Mouse (Mus musculus) heart, embryonic 12.5 days (tissue): ENCODE results near the gene Brca2. TPM values are rescaled to one million over a fixed set of nuclear protein-coding genes. Genes with fewer than 3 reads are reported as not detected.

Source experiments
- ATAC-seq: fragments of 200-750 bp; cut with Nextera tagmentation; 2 replicates; pipeline ENCODE4 v1.8.0; 2017; ENCODE audit warnings: moderate TSS enrichment, moderate library complexity; ENCODE audit not compliant: insufficient number of reproducible peaks, low FRiP score
- H3K27ac ChIP-seq: fragments of 300-500 bp; sonication (generic); 2 replicates; pipeline ENCODE4 v1.5.1; 2016; ENCODE audit warnings: mild to moderate bottlenecking, moderate library complexity; ENCODE audit not compliant: poor library complexity, severe bottlenecking
- H3K27me3 ChIP-seq: fragments of 300-500 bp; sonication (generic); replicated peaks from 2 replicates; pipeline ENCODE4 v1.6.1; 2016; ENCODE audit warnings: mild to moderate bottlenecking, moderate library complexity
- H3K36me3 ChIP-seq: fragments of 300-500 bp; sonication (generic); 2 replicates; pipeline ENCODE4 v1.6.1; 2016; ENCODE audit warnings: mild to moderate bottlenecking, moderate library complexity
- H3K4me1 ChIP-seq: fragments of 300-500 bp; sonication (generic); replicated peaks from 2 replicates; pipeline ENCODE4 v1.6.1; 2016; ENCODE audit warnings: mild to moderate bottlenecking
- H3K4me2 ChIP-seq: fragments of 300-500 bp; sonication (generic); 2 replicates; pipeline ENCODE4 v1.6.1; 2016; ENCODE audit warnings: mild to moderate bottlenecking, moderate library complexity
- H3K4me3 ChIP-seq: fragments of 300-500 bp; sonication (generic); 2 replicates; pipeline ENCODE4 v1.5.1; 2016; ENCODE audit warnings: mild to moderate bottlenecking
- H3K9ac ChIP-seq: fragments of 300-500 bp; sonication (generic); 2 replicates; pipeline ENCODE4 v1.6.1; 2016; ENCODE audit warnings: mild to moderate bottlenecking, moderate library complexity
- H3K9me3 ChIP-seq: fragments of 300-500 bp; sonication (generic); replicated peaks from 2 replicates; pipeline ENCODE4 v1.6.1; 2016; ENCODE audit warnings: mild to moderate bottlenecking, moderate library complexity
- WGBS: fragments of 180-500 bp; shearing (Covaris S2); methylation state at CpG from one replicate; pipeline ENCODE4 v1.1.7; 2016; 5-methylcytosine and 5-hydroxymethylcytosine counted together
- polyA plus RNA-seq: library from polyadenylated mRNA; unstranded; fragments of >200 nt; fragmentation: Nextera tagmentation; extraction: Ambion mirVana; gene quantifications from 2 replicates; pipeline ENCODE4 v1.2.1, GENCODE M21; 2016

The Brca2 gene
- polyA plus RNA-seq, 1 experiment from 2014 or later, result 15.9 TPM

DNA sequence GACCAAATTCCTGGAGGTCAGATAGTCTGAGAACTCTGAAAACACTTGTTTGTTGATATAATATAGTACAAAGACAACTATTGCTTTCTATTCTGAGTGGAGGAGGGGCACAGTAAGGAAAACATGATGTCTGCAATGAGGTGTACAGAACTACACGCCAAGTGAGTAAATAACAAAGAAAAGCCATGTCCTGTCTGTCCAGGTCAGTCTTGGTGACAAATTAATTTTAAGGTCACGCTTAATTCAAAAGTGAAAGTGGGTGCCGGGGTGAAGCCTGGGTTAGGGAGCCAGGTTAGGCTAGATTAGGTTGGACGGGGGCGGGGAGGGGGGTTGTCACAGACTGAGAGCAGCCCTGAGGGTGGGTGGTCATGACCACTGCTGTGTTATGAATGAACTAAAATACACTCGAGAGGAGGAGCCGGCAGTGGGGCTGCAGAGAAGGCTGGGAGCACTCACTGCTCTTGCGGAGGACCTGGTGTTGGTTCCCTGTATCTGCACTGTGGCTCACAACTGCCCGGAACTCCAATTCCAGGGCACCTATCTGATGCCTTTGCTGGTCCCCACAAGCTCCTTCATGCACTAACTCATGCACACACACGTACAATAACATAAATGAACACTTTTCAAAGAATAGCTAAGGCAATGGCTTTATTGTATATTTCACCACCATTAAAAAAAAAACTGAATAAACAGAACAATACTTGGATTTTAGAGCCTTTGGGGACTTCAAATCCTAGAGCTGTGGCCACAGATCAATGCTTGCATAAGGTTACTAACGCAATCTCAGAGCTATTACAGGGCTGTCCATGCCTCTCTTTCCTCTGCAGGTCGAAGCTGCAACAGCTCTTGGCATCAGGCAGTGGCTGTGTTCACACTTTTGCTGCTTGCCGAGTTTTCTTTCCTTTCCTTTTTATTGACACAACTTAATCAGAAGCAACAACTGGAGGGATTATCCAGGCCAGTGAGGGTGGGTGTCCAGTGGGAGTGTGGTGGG lies 77.2 kb downstream of the Brca2 start:
- Histone ChIP-seq H3K4me2 (no peak overlapping the region), H3K4me3 (no peak overlapping the region), H3K4me1 (peaks cover 16% of the 10 kb centered on the region), H3K9me3 (no peaks in the 10 kb centered on the region), H3K36me3 (peaks cover 5% of the 10 kb centered on the region; the same call in 1 of the 2 replicates), H3K27me3 (peaks cover 14% of the 10 kb centered on the region), H3K9ac (no peak overlapping the region), H3K27ac (no peak overlapping the region)
- 71% methylated on average over 13 of the region's 13 CpGs for WGBS
- no peak for ATAC-seq

DNA sequence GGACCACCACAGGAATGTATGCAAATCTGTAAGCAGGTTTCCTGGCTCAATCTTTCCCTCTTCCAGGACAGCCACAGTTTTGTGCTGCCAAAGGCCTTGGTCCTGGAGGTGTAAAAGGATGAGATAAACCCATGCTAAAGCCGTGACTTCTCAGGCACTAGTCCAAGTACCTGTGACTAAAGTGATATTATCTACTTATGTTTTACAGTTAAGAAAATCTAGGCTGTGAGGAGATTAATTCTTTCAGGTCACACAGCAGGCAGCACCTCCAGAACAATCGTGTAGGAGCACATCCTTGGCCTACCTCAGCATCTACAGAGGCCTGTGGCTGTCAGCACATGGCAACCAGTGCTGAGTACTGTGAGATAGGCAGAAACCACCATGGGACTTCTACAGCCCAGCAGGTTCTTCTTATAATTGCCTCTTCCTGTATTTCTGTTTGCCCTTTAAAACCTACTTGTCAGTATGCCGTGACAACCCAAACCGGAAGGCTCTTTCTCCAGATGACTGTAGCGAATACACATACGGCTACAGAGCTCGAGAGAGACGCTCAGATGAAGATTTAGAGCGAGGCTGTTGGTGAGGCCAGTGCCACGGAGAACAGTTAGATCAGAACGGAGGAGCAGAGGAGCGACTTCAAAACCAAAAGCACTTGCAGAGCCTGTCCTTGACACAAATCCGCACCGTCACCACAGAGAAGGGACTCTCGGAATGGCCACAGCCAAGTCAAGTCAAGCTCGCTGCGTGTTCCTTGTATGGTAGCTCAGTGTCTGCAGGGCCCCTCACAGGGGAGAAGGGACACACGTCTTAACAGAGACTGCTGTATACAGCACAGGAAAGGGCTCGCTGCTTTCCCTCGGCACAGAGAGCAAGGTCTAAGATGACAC lies 78.4 kb downstream of the Brca2 start:
- no peak overlapping the region for H3K9ac ChIP-seq
- H3K9me3 ChIP-seq, result no peaks in the 10 kb centered on the region
- 70% methylated on average over 20 of the region's 20 CpGs for WGBS
- peaks cover 5% of the 10 kb centered on the region for H3K36me3 ChIP-seq
- H3K4me1 ChIP-seq, result peaks cover 12% of the 10 kb centered on the region
- no peak for ATAC-seq
- H3K4me2 ChIP-seq, result no peak overlapping the region
- H3K27me3 ChIP-seq, result 0 out of 2 replicates have a peak, but pooled peaks cover 9% of the 10 kb centered on the region
- no peak overlapping the region for H3K27ac ChIP-seq
- no peak overlapping the region for H3K4me3 ChIP-seq

DNA sequence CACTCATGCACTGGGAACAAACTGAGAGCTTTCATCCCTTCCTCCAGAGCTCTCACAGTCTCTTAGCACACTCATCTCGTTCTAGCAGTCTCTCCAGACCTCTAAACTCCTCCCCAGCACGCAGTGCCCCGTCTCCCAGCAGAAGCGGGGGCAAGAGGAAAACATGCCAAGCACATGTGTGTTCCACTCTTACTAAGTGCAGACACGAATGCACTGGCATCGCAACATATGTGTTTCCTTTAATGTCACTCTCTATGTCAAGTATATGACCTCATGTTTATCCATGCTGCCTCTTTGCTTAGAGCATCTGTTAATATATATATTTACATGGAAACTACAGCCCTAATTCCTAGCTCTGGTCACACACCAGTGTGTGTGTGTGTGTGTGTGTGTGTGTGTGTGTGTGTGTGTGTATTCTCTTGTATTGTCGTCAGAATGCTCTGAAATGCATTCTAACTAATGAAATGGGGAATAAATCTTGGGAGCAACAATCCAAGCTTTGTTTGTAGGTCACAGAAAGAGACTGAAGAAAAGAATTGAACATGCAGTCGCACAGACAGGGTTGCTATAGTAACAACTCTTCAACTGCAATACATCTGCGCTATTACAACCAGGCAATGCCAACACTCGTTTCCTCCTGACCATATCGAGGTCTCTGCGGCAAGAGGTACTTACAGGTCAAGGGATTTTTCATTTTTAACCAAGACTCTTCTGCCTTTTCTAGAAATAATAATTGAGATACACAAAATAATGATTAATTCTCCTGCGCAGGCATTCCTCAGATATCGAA lies 79.2 kb downstream of the Brca2 start:
- no peak overlapping the region for H3K9ac ChIP-seq
- 0 out of 2 replicates have a peak, but pooled peaks cover 3% of the 10 kb centered on the region for H3K9me3 ChIP-seq
- WGBS, result 85% methylated on average over 14 of the region's 14 CpGs
- H3K4me1 ChIP-seq, result peaks cover 12% of the 10 kb centered on the region
- no peak overlapping the region for H3K4me3 ChIP-seq
- no peak overlapping the region for H3K27ac ChIP-seq
- peaks cover 14% of the 10 kb centered on the region for H3K36me3 ChIP-seq
- H3K27me3 ChIP-seq, result 0 out of 2 replicates have a peak, but pooled peaks cover 3% of the 10 kb centered on the region
- ATAC-seq, result no peak
- H3K4me2 ChIP-seq, result no peak overlapping the region

DNA sequence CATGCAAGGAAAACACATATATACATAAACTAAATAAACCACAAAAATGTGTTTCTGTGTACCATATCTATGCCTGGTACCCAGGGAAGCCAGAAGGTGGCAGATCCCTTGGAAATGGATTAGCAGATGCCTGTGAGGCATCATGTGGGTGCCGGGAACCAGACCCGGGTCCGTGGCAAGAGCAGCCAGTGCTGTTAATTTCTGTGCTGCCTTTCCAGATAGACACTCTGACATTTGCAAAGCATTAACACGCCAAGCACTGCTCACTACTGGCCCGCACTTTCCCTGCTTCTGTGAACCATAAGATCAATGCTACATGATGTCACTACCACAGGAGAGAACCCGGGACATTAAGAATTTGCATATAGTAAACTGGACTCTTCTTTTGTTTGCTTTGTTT lies 83.7 kb downstream of the Brca2 start:
- Histone ChIP-seq H3K36me3 (peaks cover 36% of the 10 kb centered on the region), H3K4me3 (no peak overlapping the region), H3K27ac (no peak overlapping the region), H3K9ac (no peak overlapping the region), H3K9me3 (0 out of 2 replicates have a peak, but pooled peaks cover 3% of the 10 kb centered on the region), H3K4me2 (no peak overlapping the region), H3K27me3 (no peaks in the 10 kb centered on the region), H3K4me1 (no peaks in the 10 kb centered on the region)
- no peak for ATAC-seq
- 90% methylated on average over 6 of the region's 6 CpGs for WGBS

DNA sequence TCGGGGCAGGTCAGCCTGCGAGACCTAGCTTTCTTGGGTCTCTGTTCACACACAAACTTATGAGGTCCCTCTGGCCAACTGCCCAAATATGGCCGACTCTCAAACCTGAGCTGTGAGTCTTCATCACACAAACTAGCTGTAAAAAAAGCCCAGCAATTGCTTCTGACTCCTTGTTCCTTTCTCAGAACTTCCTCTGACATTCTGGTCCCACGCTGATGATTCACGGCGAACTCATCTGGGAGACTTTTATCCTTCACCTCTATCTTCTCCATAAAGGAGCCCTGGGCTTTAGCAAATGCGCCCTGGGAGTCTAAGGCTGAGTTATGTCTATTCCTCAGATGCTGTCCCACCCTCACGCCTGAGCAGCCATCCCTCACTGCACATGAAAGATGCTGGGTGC lies 85.2 kb downstream of the Brca2 start:
- H3K27ac ChIP-seq, result no peak overlapping the region
- 0 out of 2 replicates have a peak, but pooled peaks cover 3% of the 10 kb centered on the region for H3K9me3 ChIP-seq
- 91% methylated on average over 8 of the region's 8 CpGs for WGBS
- H3K27me3 ChIP-seq, result no peaks in the 10 kb centered on the region
- no peak overlapping the region for H3K4me3 ChIP-seq
- ATAC-seq, result no peak
- no peaks in the 10 kb centered on the region for H3K4me1 ChIP-seq
- H3K4me2 ChIP-seq, result no peak overlapping the region
- peaks cover 31% of the 10 kb centered on the region for H3K36me3 ChIP-seq
- no peak overlapping the region for H3K9ac ChIP-seq

DNA sequence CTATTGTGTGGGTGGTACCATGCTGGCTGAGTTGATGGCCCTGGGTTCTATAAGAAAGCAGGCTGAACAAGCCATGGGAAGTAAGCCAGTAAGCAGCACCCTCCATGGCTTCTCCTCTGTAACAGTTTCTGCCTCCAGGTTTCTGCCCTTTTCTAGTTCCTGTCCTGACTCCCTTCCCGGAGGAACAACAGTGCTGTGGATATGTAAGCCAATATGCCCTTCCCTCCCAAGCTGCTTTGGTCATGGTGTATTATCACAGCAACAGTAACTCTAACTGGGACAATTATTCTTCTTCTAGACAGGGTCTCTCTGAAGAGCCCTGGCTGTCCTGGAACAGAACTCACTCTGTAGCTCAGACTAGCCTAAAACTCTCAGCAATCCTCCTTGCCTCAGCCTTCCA lies 88.7 kb downstream of the Brca2 start:
- Histone ChIP-seq H3K4me3 (no peak overlapping the region), H3K4me1 (no peaks in the 10 kb centered on the region), H3K27ac (no peak overlapping the region), H3K9me3 (0 out of 2 replicates have a peak, but pooled peaks cover 2% of the 10 kb centered on the region), H3K36me3 (peaks cover 27% of the 10 kb centered on the region), H3K9ac (no peak overlapping the region), H3K27me3 (no peaks in the 10 kb centered on the region), H3K4me2 (no peak overlapping the region)
- WGBS, result 87% methylated on average over 1 of the region's 1 CpGs
- ATAC-seq, result no peak

DNA sequence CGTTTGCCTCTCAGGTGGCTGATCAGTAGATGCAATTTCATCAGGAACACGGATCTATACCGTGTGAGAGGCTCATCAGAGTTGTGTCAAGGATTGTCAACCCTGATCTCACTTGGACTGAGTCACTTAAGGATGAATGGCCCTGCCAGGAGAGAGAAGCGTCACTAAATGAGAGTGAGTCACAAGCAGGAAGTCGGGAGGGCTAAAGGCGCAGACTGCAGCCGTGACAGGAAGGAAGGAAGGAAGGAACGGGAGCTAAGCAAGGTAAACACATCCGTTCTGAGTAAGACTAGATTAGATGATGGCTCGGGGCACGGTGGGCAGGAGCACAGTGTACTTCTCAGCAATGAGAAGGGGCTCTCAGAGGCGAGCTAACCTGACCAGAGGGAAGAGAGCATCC lies 89.3 kb downstream of the Brca2 start:
- Histone ChIP-seq H3K9me3 (no peaks in the 10 kb centered on the region), H3K4me1 (no peaks in the 10 kb centered on the region), H3K27me3 (no peaks in the 10 kb centered on the region), H3K4me2 (0 out of 2 replicates have a peak overlapping the region, but pooled peaks have one; percentile 19), H3K36me3 (peaks cover 22% of the 10 kb centered on the region), H3K27ac (no peak overlapping the region), H3K9ac (no peak overlapping the region), H3K4me3 (no peak overlapping the region)
- 59% methylated on average over 12 of the region's 12 CpGs for WGBS
- ATAC-seq, result 0 out of 2 replicates have a peak, but pooled peaks have one; percentile 39

DNA sequence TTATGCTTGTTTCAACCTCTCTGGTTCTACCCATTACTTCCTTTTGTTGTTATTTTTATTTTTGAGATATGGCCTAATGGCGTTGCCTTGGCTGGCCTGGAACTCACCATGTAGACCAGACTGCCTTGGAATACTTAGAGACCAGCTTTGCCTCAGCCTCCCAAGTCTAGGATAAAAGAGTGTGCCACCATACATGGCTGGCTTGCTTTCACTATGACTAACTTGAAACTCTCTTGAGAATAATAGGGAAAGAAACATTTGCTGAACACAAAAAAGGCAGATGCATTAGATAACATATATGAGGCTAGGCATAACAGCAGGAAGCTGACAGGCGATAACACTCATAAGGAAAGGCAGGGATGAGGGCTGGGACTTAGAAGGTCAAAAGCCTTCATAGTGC lies 91.6 kb downstream of the Brca2 start:
- ATAC-seq, result no peak
- Histone ChIP-seq H3K27ac (no peak overlapping the region), H3K36me3 (peaks cover 7% of the 10 kb centered on the region), H3K9me3 (no peaks in the 10 kb centered on the region), H3K4me2 (no peak overlapping the region), H3K27me3 (no peaks in the 10 kb centered on the region), H3K4me3 (no peak overlapping the region), H3K4me1 (no peaks in the 10 kb centered on the region), H3K9ac (no peak overlapping the region)
- WGBS, result 68% methylated on average over 2 of the region's 2 CpGs

DNA sequence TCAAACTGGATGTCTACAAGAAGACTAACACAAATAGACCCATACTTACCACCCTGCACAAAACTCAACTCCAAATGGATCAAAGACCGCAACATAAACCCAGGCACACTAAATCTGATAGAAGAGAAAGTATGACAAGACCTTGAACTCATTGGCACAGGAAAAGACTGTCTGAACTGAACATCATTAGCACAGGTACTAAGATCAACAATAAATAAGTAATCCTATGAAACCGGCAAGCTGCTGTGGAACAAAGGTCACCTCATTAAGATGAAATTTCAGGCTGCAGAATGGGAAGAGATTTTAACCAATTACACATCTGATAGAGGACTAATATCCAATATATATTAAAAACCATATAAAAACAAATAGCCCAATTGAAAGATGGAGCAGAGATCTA lies 93.8 kb downstream of the Brca2 start:
- H3K4me3 ChIP-seq, result no peak overlapping the region
- no peaks in the 10 kb centered on the region for H3K27me3 ChIP-seq
- H3K9ac ChIP-seq, result no peak overlapping the region
- H3K9me3 ChIP-seq, result no peaks in the 10 kb centered on the region
- no peak for ATAC-seq
- 92% methylated on average over 2 of the region's 2 CpGs for WGBS
- H3K4me2 ChIP-seq, result no peak overlapping the region
- H3K27ac ChIP-seq, result no peak overlapping the region
- no peaks in the 10 kb centered on the region for H3K4me1 ChIP-seq
- H3K36me3 ChIP-seq, result 0 out of 2 replicates have a peak, but pooled peaks cover 2% of the 10 kb centered on the region

DNA sequence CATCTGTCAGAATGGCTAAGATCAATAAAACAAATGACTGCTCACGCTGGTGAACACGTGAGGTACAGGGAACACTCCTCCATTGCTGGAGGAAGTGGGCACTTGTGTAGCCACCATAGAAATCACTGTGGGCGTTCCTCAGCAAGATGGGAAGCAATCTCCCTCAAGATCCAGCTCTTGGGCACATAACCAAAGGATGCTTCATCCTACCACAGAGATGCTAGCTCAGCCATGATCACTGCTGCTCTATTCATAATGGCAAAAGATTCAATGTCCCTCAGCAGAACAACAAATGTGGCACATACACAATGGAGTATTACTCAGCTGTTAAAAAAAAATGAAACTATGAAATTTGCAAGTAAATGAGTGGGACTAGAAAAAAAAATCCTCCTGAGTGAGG lies 94.3 kb downstream of the Brca2 start:
- H3K4me1 ChIP-seq, result no peaks in the 10 kb centered on the region
- no peaks in the 10 kb centered on the region for H3K9me3 ChIP-seq
- H3K27ac ChIP-seq, result no peak overlapping the region
- no peak for ATAC-seq
- WGBS, result 78% methylated on average over 3 of the region's 3 CpGs
- 0 out of 2 replicates have a peak, but pooled peaks cover 2% of the 10 kb centered on the region for H3K36me3 ChIP-seq
- no peaks in the 10 kb centered on the region for H3K27me3 ChIP-seq
- H3K4me2 ChIP-seq, result no peak overlapping the region
- no peak overlapping the region for H3K4me3 ChIP-seq
- no peak overlapping the region for H3K9ac ChIP-seq
